Mouse (Mus musculus) stomach, embryonic 15.5 days (tissue): ENCODE measurements around the gene Kat2a. TPM values are rescaled to one million over a fixed set of nuclear protein-coding genes. Genes with fewer than 3 reads are reported as not detected.

Experiments
- ATAC-seq: fragments of 200-750 bp; cut with Nextera tagmentation; 2 replicates; pipeline ENCODE4 v1.8.0; 2017; ENCODE audit warnings: low read depth, moderate number of reproducible peaks, moderate TSS enrichment; ENCODE audit not compliant: insufficient read depth, low FRiP score
- H3K27ac ChIP-seq: fragments of 300-500 bp; sonication (generic); 2 replicates; pipeline ENCODE4 v1.5.1; 2015; ENCODE audit warnings: mild to moderate bottlenecking, inconsistent platforms
- H3K27me3 ChIP-seq: fragments of 300-500 bp; sonication (generic); replicated peaks from 2 replicates; pipeline ENCODE4 v1.6.1; 2015; ENCODE audit warnings: inconsistent platforms
- H3K36me3 ChIP-seq: fragments of 300-500 bp; sonication (generic); 2 replicates; pipeline ENCODE4 v1.6.1; 2015; ENCODE audit warnings: inconsistent platforms
- H3K4me1 ChIP-seq: fragments of 300-500 bp; sonication (generic); 2 replicates; pipeline ENCODE4 v1.6.1; 2015; ENCODE audit warnings: inconsistent platforms
- H3K4me2 ChIP-seq: fragments of 300-500 bp; sonication (generic); 2 replicates; pipeline ENCODE4 v1.6.1; 2015; ENCODE audit warnings: mild to moderate bottlenecking, inconsistent platforms
- H3K4me3 ChIP-seq: fragments of 300-500 bp; sonication (generic); replicated peaks from 2 replicates; pipeline ENCODE4 v1.5.1; 2015; ENCODE audit warnings: inconsistent platforms
- H3K9ac ChIP-seq: fragments of 300-500 bp; sonication (generic); 2 replicates; pipeline ENCODE4 v1.6.1; 2015; ENCODE audit warnings: inconsistent platforms
- H3K9me3 ChIP-seq: fragments of 300-500 bp; sonication (generic); 2 replicates; pipeline ENCODE4 v1.6.1; 2016; ENCODE audit warnings: inconsistent platforms
- WGBS: fragments of 180-500 bp; shearing (Covaris S2); methylation state at CpG from one replicate; pipeline ENCODE4 v1.1.7; 2015; 5-methylcytosine and 5-hydroxymethylcytosine counted together
- polyA plus RNA-seq: library from polyadenylated mRNA; unstranded; fragments of >200 nt; fragmentation: Nextera tagmentation; extraction: Ambion mirVana; gene quantifications from 2 replicates; pipeline ENCODE4 v1.2.1, GENCODE M21; 2015

Kat2a gene
- polyA plus RNA-seq, 1 experiment from 2014 or later = 47.3 TPM

GRCm38 (mm10) chr11:100718462-100718861 is 6.2 kb upstream of the Kat2a start:
- no peak for ATAC-seq
- H3K9me3 ChIP-seq = no peaks in the 10 kb centered on the region
- H3K9ac ChIP-seq = no peak overlapping the region
- peaks cover 29% of the 10 kb centered on the region for H3K4me1 ChIP-seq
- H3K27ac ChIP-seq = no peak overlapping the region
- H3K27me3 ChIP-seq = no peaks in the 10 kb centered on the region
- H3K4me2 ChIP-seq = no peak overlapping the region
- H3K4me3 ChIP-seq = no peak overlapping the region
- peaks cover 18% of the 10 kb centered on the region for H3K36me3 ChIP-seq
- 85% methylated on average over 7 of the region's 7 CpGs for WGBS

GRCm38 (mm10) chr11:100716649-100717048 is 4.4 kb upstream of the Kat2a start:
- no peak for ATAC-seq

DNA sequence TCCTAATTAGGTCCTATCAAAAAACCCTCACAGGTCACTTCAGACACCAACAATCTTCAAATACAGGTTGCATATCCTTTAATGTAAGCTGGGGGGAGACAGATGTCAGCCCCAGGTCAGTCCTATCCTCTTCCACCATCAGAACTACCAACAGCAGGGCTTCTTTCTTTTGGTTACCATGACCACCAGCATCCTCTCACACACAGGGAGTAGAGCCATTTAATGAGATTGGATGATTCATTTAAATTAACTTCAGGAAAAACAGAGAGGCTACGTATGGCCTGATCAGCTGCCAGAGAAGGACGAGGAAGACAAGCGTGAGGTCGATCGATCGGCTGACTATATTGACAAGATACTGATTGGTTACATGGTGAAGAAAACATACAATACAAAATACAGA is 2.7 kb upstream of the Kat2a start:
- no peak for ATAC-seq
- Histone ChIP-seq H3K27me3 (no peaks in the 10 kb centered on the region), H3K27ac (no peak overlapping the region), H3K36me3 (peaks cover 23% of the 10 kb centered on the region), H3K9me3 (no peaks in the 10 kb centered on the region), H3K4me3 (no peak overlapping the region), H3K9ac (no peak overlapping the region), H3K4me1 (peaks cover 29% of the 10 kb centered on the region), H3K4me2 (no peak overlapping the region)
- 87% methylated on average over 6 of the region's 6 CpGs for WGBS

More at GRCm38 (mm10) chr11:100716649-100717048, 4.4 kb upstream of the Kat2a start:
- no peak overlapping the region for H3K4me3 ChIP-seq
- H3K27ac ChIP-seq = no peak overlapping the region
- H3K27me3 ChIP-seq = no peaks in the 10 kb centered on the region
- H3K9ac ChIP-seq = no peak overlapping the region
- 85% methylated on average over 3 of the region's 3 CpGs for WGBS
- H3K4me1 ChIP-seq = peaks cover 26% of the 10 kb centered on the region
- H3K4me2 ChIP-seq = no peak overlapping the region
- H3K9me3 ChIP-seq = no peaks in the 10 kb centered on the region
- H3K36me3 ChIP-seq = peaks cover 18% of the 10 kb centered on the region

DNA sequence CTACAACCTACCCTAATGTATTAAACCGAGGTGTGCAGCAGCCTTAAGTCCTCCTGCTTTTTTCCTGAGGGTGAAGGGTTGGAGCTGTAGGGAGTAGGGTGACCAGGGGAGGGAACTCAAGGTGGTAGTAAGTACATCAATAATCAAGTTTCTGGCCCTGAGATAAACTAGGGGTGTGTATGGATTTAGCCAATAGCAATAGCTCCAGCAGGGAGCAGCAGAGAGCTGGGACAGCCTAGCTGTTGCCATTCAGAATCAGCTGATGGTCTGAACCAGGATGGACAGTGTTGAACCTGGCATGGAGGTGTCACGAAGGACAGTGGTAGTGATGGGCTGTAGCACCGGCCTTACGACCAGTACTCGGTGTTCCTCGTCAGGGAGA is 2.3 kb upstream of the Kat2a start:
- peaks cover 29% of the 10 kb centered on the region for H3K4me1 ChIP-seq
- H3K9ac ChIP-seq = no peak overlapping the region
- no peaks in the 10 kb centered on the region for H3K9me3 ChIP-seq
- H3K27me3 ChIP-seq = no peaks in the 10 kb centered on the region
- 0 out of 2 replicates have a peak overlapping the region, but pooled peaks have one; percentile 70 for H3K27ac ChIP-seq
- 47% methylated on average over 6 of the region's 6 CpGs for WGBS
- H3K4me3 ChIP-seq = peak overlapping the region; percentile 30
- no peak for ATAC-seq
- H3K4me2 ChIP-seq = peak overlapping the region; percentile 57
- H3K36me3 ChIP-seq = peaks cover 24% of the 10 kb centered on the region

DNA sequence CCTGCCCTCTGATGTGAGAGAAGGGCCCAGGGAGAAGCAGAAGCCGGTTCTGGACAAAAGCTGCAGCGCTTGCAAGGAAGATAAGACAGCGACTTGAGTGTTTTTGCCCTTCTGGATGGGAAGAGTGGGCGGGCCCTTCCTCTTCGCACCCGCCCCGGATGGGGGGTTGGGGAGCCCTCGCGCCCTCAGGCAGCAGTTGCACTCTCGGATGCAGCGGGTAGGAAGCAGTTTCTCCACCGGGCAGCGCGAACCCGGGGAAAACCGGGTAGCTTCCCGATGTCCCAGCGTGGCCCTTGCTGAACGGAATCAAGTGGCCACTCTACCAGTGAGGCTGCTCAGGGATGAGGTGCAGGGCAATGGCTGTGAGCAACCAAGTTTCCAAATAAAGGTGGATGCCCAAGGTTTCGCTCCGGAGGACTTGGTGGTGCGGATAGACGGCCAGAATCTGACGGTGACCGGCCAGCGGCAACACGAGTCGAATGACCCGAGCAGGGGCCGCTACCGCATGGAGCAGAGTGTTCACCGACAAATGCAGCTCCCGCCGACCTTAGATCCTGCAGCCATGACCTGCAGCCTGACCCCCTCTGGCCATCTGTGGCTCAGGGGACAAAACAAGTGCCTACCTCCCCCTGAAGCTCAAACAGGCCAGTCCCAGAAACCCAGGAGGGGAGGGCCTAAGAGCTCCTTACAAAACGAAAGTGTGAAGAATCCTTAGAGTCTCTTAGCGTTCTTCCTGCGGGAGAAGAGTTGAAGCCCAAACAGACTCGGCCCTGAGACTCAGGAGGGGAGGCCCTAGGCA is 1.7 kb upstream of the Kat2a start, which contains the start of gene Hspb9:
Gene Hspb9 (plus strand): TSS at position 116 of the 799 bp plus-strand sequence.
- WGBS = 9% methylated on average over 38 of the region's 38 CpGs
- ATAC-seq = 0 out of 2 replicates have a peak, but pooled peaks have one; percentile 23
- peak within 1 kb of the TSS; percentile 80 for H3K4me2 ChIP-seq
- peak within 1 kb of the TSS; percentile 70 for H3K27ac ChIP-seq
- H3K9me3 ChIP-seq = no peaks in the 10 kb centered on the region
- peak within 1 kb of the TSS; percentile 30 for H3K4me3 ChIP-seq
- H3K27me3 ChIP-seq = no peaks in the 10 kb centered on the region
- no peak within 1 kb of the TSS for H3K9ac ChIP-seq
- H3K36me3 ChIP-seq = peaks cover 30% of the 10 kb centered on the region
- H3K4me1 ChIP-seq = peaks cover 29% of the 10 kb centered on the region

- 75% methylated on average over 4 of the region's 4 CpGs for WGBS
Measured at GRCm38 (mm10) chr11:100713174-100713573, 909 bp upstream of the Kat2a start.

DNA sequence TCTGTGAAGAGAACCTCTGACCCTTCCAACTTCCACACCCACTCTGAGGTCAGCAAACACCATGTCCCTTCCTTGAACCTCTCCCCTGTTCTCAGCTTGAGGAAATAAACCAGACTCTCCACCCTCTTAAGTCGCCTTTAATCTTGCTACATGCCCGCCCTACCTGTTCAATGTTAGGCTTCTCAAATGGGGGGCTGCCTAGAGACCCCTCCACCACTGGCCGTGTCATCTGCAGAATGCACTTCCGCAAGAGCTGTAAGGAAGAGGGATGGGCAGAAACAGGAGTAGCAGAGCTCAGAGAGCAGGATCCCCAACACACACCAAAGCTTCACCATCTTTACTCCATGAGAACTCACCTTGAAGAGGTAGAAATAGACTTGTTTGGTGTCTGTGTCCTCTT is 1.3 kb downstream of the Kat2a start:
- no peak overlapping the region for H3K9ac ChIP-seq
- no peak for ATAC-seq
- no peak overlapping the region for H3K27ac ChIP-seq
- no peak overlapping the region for H3K4me3 ChIP-seq
- no peaks in the 10 kb centered on the region for H3K27me3 ChIP-seq
- H3K9me3 ChIP-seq = no peaks in the 10 kb centered on the region
- peak overlapping the region; percentile 80; the same call in 1 of the 2 replicates for H3K4me2 ChIP-seq
- 77% methylated on average over 4 of the region's 4 CpGs for WGBS
- peaks cover 29% of the 10 kb centered on the region for H3K4me1 ChIP-seq
- H3K36me3 ChIP-seq = peaks cover 42% of the 10 kb centered on the region

More at GRCm38 (mm10) chr11:100713174-100713573, 909 bp upstream of the Kat2a start:
- H3K27ac ChIP-seq = peak overlapping the region; percentile 70
- no peak overlapping the region for H3K9ac ChIP-seq
- ATAC-seq = no peak
- no peaks in the 10 kb centered on the region for H3K9me3 ChIP-seq
- H3K4me2 ChIP-seq = peak overlapping the region; percentile 57
- no peaks in the 10 kb centered on the region for H3K27me3 ChIP-seq
- peaks cover 29% of the 10 kb centered on the region for H3K4me1 ChIP-seq
- H3K36me3 ChIP-seq = peaks cover 33% of the 10 kb centered on the region
- peak overlapping the region; percentile 30; the same call in 1 of the 2 replicates for H3K4me3 ChIP-seq

GRCm38 (mm10) chr11:100710528-100710927 is 1.7 kb downstream of the Kat2a start:
- no peak overlapping the region for H3K9ac ChIP-seq
- no peak overlapping the region for H3K4me2 ChIP-seq
- peaks cover 29% of the 10 kb centered on the region for H3K4me1 ChIP-seq
- 88% methylated on average over 15 of the region's 15 CpGs for WGBS
- no peak for ATAC-seq
- H3K27me3 ChIP-seq = no peaks in the 10 kb centered on the region
- H3K27ac ChIP-seq = no peak overlapping the region
- H3K9me3 ChIP-seq = no peaks in the 10 kb centered on the region
- no peak overlapping the region for H3K4me3 ChIP-seq
- H3K36me3 ChIP-seq = peaks cover 45% of the 10 kb centered on the region

DNA sequence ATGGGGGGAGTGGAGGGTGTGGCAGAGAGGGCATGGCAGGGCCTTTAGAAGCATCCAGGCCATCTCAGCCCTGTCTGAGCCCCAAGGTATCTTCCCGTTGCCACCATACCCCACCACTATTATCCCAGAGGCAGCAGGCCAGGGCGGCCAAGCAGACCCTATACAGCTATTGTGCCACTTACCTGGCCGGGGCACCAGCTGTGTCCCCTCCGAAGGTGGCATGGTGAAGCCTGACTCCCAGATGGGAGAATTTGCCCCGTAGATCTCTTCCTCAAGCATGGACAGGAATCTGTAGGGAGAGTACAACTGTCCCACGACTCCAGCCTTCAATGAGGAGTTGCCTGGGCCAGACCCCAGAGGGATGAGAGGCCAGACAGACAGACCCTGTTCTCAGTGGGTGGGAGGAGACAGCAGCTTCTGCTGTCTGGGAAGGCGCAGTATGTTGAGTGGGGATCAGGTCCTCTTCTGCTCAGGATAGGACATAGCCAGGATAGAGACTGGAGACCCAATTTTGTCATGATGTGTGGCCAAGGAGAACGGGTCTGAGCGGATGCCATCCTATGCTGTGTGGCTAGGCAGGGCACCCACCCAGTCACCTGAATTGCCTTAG is 3.0 kb downstream of the Kat2a start:
- no peaks in the 10 kb centered on the region for H3K27me3 ChIP-seq
- no peak for ATAC-seq
- H3K4me1 ChIP-seq = peaks cover 29% of the 10 kb centered on the region
- H3K27ac ChIP-seq = no peak overlapping the region
- no peak overlapping the region for H3K4me3 ChIP-seq
- no peaks in the 10 kb centered on the region for H3K9me3 ChIP-seq
- H3K4me2 ChIP-seq = no peak overlapping the region
- peaks cover 50% of the 10 kb centered on the region for H3K36me3 ChIP-seq
- no peak overlapping the region for H3K9ac ChIP-seq
- 90% methylated on average over 9 of the region's 9 CpGs for WGBS

DNA sequence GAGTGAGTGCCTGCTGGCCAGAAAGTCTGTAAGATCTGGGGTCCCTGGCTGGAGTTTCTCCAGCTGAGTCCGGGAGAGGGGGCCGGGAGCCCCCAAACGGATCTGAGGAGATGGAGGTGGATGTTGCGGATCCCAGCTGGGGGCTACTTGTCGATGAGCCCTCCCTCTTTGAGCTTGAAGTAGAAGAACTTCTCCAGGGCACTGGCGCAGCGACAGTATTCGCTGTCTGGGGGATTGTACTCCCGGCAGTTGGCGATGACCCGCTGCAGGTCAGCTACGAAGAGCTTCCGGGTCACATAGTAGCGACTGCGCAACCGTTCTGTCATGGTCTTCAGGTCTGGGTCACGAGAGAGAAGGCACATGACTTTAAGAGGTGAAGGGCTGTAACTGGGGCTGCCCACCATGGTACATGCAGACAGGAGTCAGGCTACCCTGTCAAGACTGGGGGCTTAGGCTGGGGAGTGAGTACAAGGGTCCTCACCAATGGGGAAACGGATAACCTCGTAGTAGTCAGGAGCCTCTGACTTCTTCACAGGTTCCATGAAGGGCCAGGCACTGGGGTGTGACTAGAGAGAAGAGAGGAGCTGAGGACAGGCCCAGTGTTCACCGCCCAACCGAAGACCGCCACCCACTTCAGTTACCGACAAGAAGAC is 7.0 kb downstream of the Kat2a start:
- no peak for ATAC-seq
- Histone ChIP-seq H3K27me3 (no peaks in the 10 kb centered on the region), H3K4me3 (no peak overlapping the region), H3K4me1 (peaks cover 8% of the 10 kb centered on the region), H3K9ac (no peak overlapping the region), H3K9me3 (no peaks in the 10 kb centered on the region), H3K36me3 (peaks cover 48% of the 10 kb centered on the region), H3K27ac (no peak overlapping the region), H3K4me2 (no peak overlapping the region)
- WGBS = 90% methylated on average over 23 of the region's 23 CpGs

GRCm38 (mm10) chr11:100703851-100704531 is 8.3 kb downstream of the Kat2a start, which contains the start of gene Dhx58:
TSS of gene Dhx58 (minus strand) at chr11:100704271.
- no peak within 1 kb of the TSS for H3K9ac ChIP-seq
- peak within 1 kb of the TSS; percentile 46; the same call in 1 of the 2 replicates for H3K4me2 ChIP-seq
- peaks cover 8% of the 10 kb centered on the region for H3K4me1 ChIP-seq
- 0 out of 2 replicates have a peak within 1 kb of the TSS, but pooled peaks have one; percentile 38 for H3K27ac ChIP-seq
- H3K27me3 ChIP-seq = no peaks in the 10 kb centered on the region
- no peak for ATAC-seq
- H3K4me3 ChIP-seq = no peak within 1 kb of the TSS
- H3K9me3 ChIP-seq = no peaks in the 10 kb centered on the region
- WGBS = 62% methylated on average over 7 of the region's 7 CpGs
- H3K36me3 ChIP-seq = peaks cover 39% of the 10 kb centered on the region
